Mouse (Mus musculus): ENCODE results near the gene Mtg1.

Gene Mtg1

GRCm38 (mm10) chr7:140187721-140188390 is 50.5 kb downstream of the Mtg1 start:
- DNase-seq (ENCODE audit: low read depth, low spot score), result no peak

- peak; percentile 9 for DNase-seq (ENCODE audit: low read depth, low spot score)
These were observed 51.3 kb downstream of the Mtg1 start for GRCm38 (mm10) chr7:140188391-140189328.

- no peak for DNase-seq (ENCODE audit: low read depth, low spot score)
These were observed 53.1 kb downstream of the Mtg1 start for GRCm38 (mm10) chr7:140190435-140190834.

- DNase-seq (ENCODE audit: low read depth, low spot score), result no peak
These were observed 55.1 kb downstream of the Mtg1 start for GRCm38 (mm10) chr7:140192445-140192844.

- DNase-seq (ENCODE audit: low read depth, low spot score), result no peak
These were observed 55.5 kb downstream of the Mtg1 start for GRCm38 (mm10) chr7:140192851-140193250.

- no peak for DNase-seq (ENCODE audit: low read depth, low spot score)
These were observed 56.7 kb downstream of the Mtg1 start for GRCm38 (mm10) chr7:140194031-140194430.

GRCm38 (mm10) chr7:140196002-140196401 is 58.6 kb downstream of the Mtg1 start:
- no peak for DNase-seq (ENCODE audit: low read depth, low spot score)

Measured in WW6 (cell line).